Mouse (Mus musculus) E14TG2a.4 (cell line): ENCODE measurements around the gene E030018B13Rik.

Source experiments
- H3K27me3 ChIP-seq: 2 replicates; pipeline ENCODE4 v1.6.1; 2014; ENCODE audit warnings: low read length, control low read depth; ENCODE audit not compliant: insufficient read depth
- H3K36me3 ChIP-seq: 2 replicates; pipeline ENCODE4 v1.6.1; 2014; ENCODE audit warnings: low read length, control low read depth; ENCODE audit not compliant: insufficient read depth
- H3K4me1 ChIP-seq: replicated peaks from 2 replicates; pipeline ENCODE4 v1.6.1; 2014; ENCODE audit warnings: low read depth, low read length, control low read depth
- H3K4me3 ChIP-seq: replicated peaks from 2 replicates; pipeline ENCODE4 v1.5.1; 2014; ENCODE audit warnings: mild to moderate bottlenecking, low read length
- H3K9me3 ChIP-seq: 2 replicates; pipeline ENCODE4 v1.6.1; 2014; ENCODE audit warnings: low read length, control low read depth
- CTCF ChIP-seq: conservative IDR thresholded peaks from 2 replicates; pipeline ENCODE4 v1.5.1; 2014; ENCODE audit warnings: low read length
- NANOG ChIP-seq: IDR thresholded peaks from 2 replicates; pipeline ENCODE4 v1.6.1; 2014; ENCODE audit warnings: borderline replicate concordance, low read length, mixed read lengths
- POU5F1 ChIP-seq: IDR thresholded peaks from 2 replicates; pipeline ENCODE4 v1.6.1; 2014; ENCODE audit warnings: low read length, borderline replicate concordance

Gene E030018B13Rik

GRCm38 (mm10) chr7:63941050-63941449 lies 24.4 kb downstream of the E030018B13Rik start:
- H3K36me3 ChIP-seq: no peaks in the 10 kb centered on the region
- no peak overlapping the region for H3K4me3 ChIP-seq
- H3K4me1 ChIP-seq: peaks cover 48% of the 10 kb centered on the region
- H3K9me3 ChIP-seq: no peaks in the 10 kb centered on the region
- TF ChIP-seq CTCF (no peak), NANOG (no peak), POU5F1 (no peak)
- no peaks in the 10 kb centered on the region for H3K27me3 ChIP-seq

- no peak overlapping the region for H3K4me3 ChIP-seq
- no peaks in the 10 kb centered on the region for H3K9me3 ChIP-seq
- no peaks in the 10 kb centered on the region for H3K27me3 ChIP-seq
- H3K36me3 ChIP-seq: no peaks in the 10 kb centered on the region
- TF ChIP-seq POU5F1 (no peak), CTCF (no peak), NANOG (no peak)
- H3K4me1 ChIP-seq: peaks cover 52% of the 10 kb centered on the region
Measured at GRCm38 (mm10) chr7:63941501-63941900, 24.8 kb downstream of the E030018B13Rik start.

GRCm38 (mm10) chr7:63943946-63944345 lies 27.3 kb downstream of the E030018B13Rik start:
- Histone ChIP-seq H3K4me1 (peaks cover 76% of the 10 kb centered on the region), H3K4me3 (no peak overlapping the region), H3K9me3 (no peaks in the 10 kb centered on the region), H3K36me3 (no peaks in the 10 kb centered on the region), H3K27me3 (no peaks in the 10 kb centered on the region)
- TF ChIP-seq CTCF (no peak), POU5F1 (no peak), NANOG (no peak)

- Histone ChIP-seq H3K4me3 (peak overlapping the region; percentile 54), H3K27me3 (no peaks in the 10 kb centered on the region), H3K36me3 (no peaks in the 10 kb centered on the region), H3K9me3 (no peaks in the 10 kb centered on the region), H3K4me1 (peaks cover 86% of the 10 kb centered on the region)
- TF ChIP-seq NANOG (peak; percentile 16; the same call in 1 of the 2 replicates), CTCF (no peak)
Measured at GRCm38 (mm10) chr7:63947514-63948487, 31.1 kb downstream of the E030018B13Rik start.

GRCm38 (mm10) chr7:63949176-63949575 lies 32.5 kb downstream of the E030018B13Rik start:
- no peak for TF ChIP-seq POU5F1
- TF ChIP-seq CTCF: no peak
- no peak for TF ChIP-seq NANOG
- Histone ChIP-seq H3K4me1 (peaks cover 91% of the 10 kb centered on the region), H3K4me3 (no peak overlapping the region)

GRCm38 (mm10) chr7:63950931-63951607 lies 34.4 kb downstream of the E030018B13Rik start:
- Histone ChIP-seq H3K4me3 (0 out of 2 replicates have a peak overlapping the region, but pooled peaks have one; percentile 3), H3K36me3 (no peaks in the 10 kb centered on the region), H3K4me1 (peaks cover 97% of the 10 kb centered on the region), H3K27me3 (no peaks in the 10 kb centered on the region), H3K9me3 (no peaks in the 10 kb centered on the region)
- no peak for TF ChIP-seq NANOG
- no peak for TF ChIP-seq CTCF
- TF ChIP-seq POU5F1: no peak

More at GRCm38 (mm10) chr7:63949176-63949575, 32.5 kb downstream of the E030018B13Rik start:
- H3K36me3 ChIP-seq: no peaks in the 10 kb centered on the region
- H3K27me3 ChIP-seq: no peaks in the 10 kb centered on the region
- H3K9me3 ChIP-seq: no peaks in the 10 kb centered on the region

GRCm38 (mm10) chr7:63952077-63952898 lies 35.6 kb downstream of the E030018B13Rik start:
- Histone ChIP-seq H3K4me1 (peaks cover 94% of the 10 kb centered on the region), H3K9me3 (no peaks in the 10 kb centered on the region), H3K4me3 (peak overlapping the region; percentile 3), H3K27me3 (no peaks in the 10 kb centered on the region), H3K36me3 (no peaks in the 10 kb centered on the region)
- 0 out of 2 replicates have a peak, but pooled peaks have one; percentile 22 for TF ChIP-seq POU5F1
- no peak for TF ChIP-seq CTCF
- TF ChIP-seq NANOG: no peak

- peaks cover 5% of the 10 kb centered on the region; the same call in 1 of the 2 replicates for H3K36me3 ChIP-seq
- no peaks in the 10 kb centered on the region for H3K27me3 ChIP-seq
Measured at GRCm38 (mm10) chr7:63955440-63955839, 38.8 kb downstream of the E030018B13Rik start.

More at GRCm38 (mm10) chr7:63955440-63955839, 38.8 kb downstream of the E030018B13Rik start:
- Histone ChIP-seq H3K4me1 (peaks cover 88% of the 10 kb centered on the region), H3K9me3 (0 out of 2 replicates have a peak, but pooled peaks cover 1% of the 10 kb centered on the region), H3K4me3 (0 out of 2 replicates have a peak overlapping the region, but pooled peaks have one; percentile 81)
- TF ChIP-seq POU5F1: no peak
- no peak for TF ChIP-seq NANOG
- no peak for TF ChIP-seq CTCF
